Mouse (Mus musculus) lung, postnatal 36 days (tissue): ENCODE measurements at regions not wholly inside any gene's neighbourhood (a gene's known extent, or its start where the extent isn't known, plus 50 kb on each side); places are given as distances from the start of the nearest gene placed in this dataset.
"Not testable (repeated sequence)": the region's sequence is repeated elsewhere in the genome, so short reads cannot be mapped to it uniquely, and the experiment has no call there.

Experiments
- DNase-seq: peaks from one replicate; pipeline ENCODE4 v3.0.0; 2022; ENCODE audit warnings: mixed read lengths

DNA sequence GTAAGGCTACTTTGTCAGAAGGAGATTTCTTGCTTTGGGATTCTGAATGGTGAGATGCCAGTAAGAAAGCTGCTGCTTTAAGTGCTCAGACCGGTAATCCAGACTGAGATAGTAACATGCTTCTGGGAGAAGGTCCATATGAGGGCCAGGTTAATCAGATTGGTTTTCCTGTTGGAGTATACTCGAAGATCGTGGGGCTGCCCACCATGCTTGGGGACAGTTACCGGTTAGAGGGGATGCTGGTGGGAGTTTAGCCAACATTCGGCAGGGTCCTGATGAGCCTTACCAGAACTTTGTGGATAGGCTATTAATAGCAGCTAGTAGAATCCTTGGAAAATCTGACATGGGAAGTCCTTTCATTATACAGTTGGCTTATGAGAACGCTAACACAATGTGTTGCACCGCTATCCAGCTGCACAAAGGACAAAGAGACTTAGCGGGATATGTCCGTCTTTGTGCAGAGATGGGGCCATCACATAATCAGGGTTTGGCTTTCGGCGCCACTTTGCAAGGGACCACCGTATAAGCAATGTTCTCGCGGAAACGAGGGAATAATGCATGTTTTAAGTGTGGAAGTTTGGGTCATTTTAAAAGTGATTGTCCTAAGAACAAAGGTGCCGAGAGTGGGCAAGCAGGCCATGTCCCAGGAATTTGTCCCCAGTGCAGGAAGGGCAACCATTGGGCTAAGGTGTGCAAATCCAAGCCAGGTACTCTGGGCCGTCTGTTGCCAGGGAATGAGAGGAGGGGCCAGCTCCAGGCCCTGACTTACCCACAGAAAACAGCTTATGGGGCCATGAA lies 75.4 kb upstream of the Lemd2 start:
- DNase-seq, result not testable (repeated sequence)

GRCm38 (mm10) chr17:27277786-27278185 lies 73.5 kb upstream of the Lemd2 start:
- DNase-seq, result not testable (repeated sequence)

DNA sequence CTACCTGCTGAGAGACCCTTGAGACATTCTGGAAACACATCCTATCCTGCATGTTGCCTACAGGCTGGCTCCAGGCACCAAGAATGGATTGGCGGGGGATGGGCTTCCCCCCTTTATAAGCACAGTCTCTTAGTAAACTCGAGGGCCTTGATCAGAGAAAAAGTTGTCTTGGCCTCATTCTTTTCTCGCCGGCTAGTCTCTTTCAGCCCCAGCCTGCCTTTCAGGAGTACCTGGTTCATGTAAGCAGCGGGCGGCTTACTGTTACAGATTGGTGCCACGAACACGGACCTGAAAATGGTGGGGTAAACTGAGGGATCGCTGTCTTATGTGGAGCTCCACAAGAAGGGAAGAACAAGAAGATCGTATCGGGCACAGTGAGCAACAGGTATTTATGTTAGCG lies 67.5 kb upstream of the Lemd2 start:
- DNase-seq, result not testable (repeated sequence)

DNA sequence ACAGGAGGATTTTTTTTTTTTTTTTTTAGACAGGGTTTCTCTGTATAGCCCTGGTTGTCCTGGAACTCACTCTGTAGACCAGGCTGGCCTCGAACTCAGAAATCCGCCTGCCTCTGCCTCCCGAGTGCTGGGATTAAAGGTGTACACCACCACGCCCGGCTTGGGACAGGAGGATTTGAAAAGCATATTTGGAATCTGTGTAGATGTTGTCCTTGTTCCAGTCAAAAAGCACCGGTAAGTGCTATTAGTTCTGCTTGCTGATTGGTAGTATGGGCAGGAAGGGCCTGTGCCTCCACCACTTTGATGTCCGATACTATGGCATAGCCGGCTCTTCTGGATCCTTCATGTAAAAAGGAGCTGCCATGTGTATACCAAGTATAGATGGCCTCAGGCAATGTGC lies 66.5 kb upstream of the Lemd2 start:
- not testable (repeated sequence) for DNase-seq

DNA sequence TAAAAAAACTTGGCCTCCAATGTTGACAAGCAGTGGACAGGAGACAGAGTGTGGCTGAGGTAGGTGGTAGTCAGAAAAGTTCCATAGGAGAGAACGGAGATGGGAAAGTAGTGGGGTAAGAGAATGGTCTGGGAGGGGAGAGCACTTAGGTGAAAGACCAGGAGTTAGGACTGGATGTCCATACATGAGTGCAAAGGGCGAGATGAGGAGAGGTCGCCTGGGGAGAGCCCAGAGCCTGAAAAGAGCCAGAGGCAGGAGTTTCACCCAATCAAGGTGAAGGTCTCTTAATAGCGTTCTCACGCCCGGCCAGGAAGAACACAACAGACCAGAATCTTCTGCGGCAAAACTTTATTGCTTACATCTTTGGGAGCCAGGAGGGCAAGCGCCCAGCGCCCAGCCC lies 60.3 kb upstream of the Lemd2 start:
- DNase-seq, result not testable (repeated sequence)

DNA sequence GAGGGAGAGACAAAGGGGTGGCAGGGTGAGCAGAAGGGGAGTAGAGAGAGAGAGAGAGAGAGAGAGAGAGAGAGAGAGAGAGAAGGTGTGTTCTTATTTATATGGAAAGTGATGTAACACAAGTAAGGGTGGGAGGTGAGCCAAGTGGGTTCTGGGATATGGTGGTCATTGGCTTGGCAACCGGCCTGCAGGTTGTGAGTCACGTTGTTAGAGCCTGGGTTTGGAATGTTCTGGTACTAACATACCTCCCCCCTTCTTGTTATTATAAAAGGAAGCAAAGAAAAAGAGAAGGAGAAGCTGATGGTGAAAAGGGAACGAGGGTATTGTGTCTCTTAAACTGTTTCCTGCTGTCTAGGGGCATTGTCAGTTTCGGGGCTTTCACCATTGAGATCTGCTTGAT lies 58.3 kb upstream of the Lemd2 start:
- no peak for DNase-seq

- DNase-seq, result no peak
Observed at GRCm38 (mm10) chr17:27261981-27262380, 57.7 kb upstream of the Lemd2 start.

- no peak for DNase-seq
Observed at GRCm38 (mm10) chr17:27261251-27261650, 57.0 kb upstream of the Lemd2 start.

DNA sequence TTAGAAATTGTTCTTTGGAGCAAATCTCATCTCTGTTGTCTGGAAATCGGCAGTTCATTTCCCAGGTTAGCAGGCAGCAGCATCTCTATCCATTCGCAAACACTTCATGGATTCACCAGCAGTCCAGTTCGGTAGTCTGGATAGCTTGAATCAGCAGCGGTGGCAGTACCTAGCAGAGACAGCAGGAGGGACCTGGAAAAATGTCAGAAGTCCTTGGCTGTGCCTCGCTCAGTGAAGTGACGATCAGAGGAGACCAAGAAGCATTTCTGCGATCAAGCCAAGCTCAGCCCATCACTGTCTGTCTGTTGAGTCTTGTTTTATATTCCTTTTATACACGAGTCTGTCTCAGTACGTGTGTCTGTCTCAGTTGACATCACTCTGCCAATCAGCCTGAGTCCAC lies 55.8 kb upstream of the Lemd2 start:
- DNase-seq, result no peak

GRCm38 (mm10) chr17:27257345-27257744 lies 53.1 kb upstream of the Lemd2 start:
- peak; percentile 16 for DNase-seq

- no peak for DNase-seq
Observed at GRCm38 (mm10) chr17:27255804-27256203, 51.5 kb upstream of the Lemd2 start.
